Mouse (Mus musculus) embryonic fibroblast, embryonic 13.5 days (primary cell): Measurements from ENCODE around the gene Herc1.

Source experiments
- CTCF ChIP-seq: IDR thresholded peaks from 2 replicates; pipeline ENCODE4 v1.5.1; 2011; ENCODE audit warnings: mild to moderate bottlenecking, control low read depth, low read length, moderate library complexity, borderline replicate concordance; ENCODE audit not compliant: insufficient read depth
- POLR2A ChIP-seq: IDR thresholded peaks from 2 replicates; pipeline ENCODE4 v1.6.1; 2011; ENCODE audit warnings: low read depth, mild to moderate bottlenecking, control low read depth, low read length, moderate library complexity

GRCm38 (mm10) chr9:66483429-66483828 is 133.2 kb downstream of the Herc1 start:
- TF ChIP-seq POLR2A = no peak
- TF ChIP-seq CTCF = no peak
